Mouse (Mus musculus) kidney, postnatal 25 days (tissue): ENCODE results near the gene Mageh1.
"Not testable (repeated sequence)": the region's sequence is repeated elsewhere in the genome, so short reads cannot be mapped to it uniquely, and the experiment has no call there.

Experiments
- DNase-seq, 2 experiments: peaks; one replicate each; pipeline ENCODE4 v3.0.0; 2021; ENCODE audit warnings: mixed read lengths in 2 of 2

Gene Mageh1

GRCm38 (mm10) chrX:153037087-153037971 lies at the start of gene Mageh1:
Gene Mageh1 (minus strand): TSS chrX:153037575.
- DNase-seq, result peak; percentile 81 to 89

GRCm38 (mm10) chrX:153037972-153038744 lies 783 bp upstream of the Mageh1 start:
- not testable (repeated sequence) for DNase-seq

- DNase-seq, result not testable (repeated sequence)
Observed at GRCm38 (mm10) chrX:153031547-153031946, 5.8 kb downstream of the Mageh1 start.

GRCm38 (mm10) chrX:153025709-153026108 lies 11.7 kb downstream of the Mageh1 start:
- not testable (repeated sequence) for DNase-seq

- not testable (repeated sequence) for DNase-seq
Observed at GRCm38 (mm10) chrX:153025255-153025654, 12.1 kb downstream of the Mageh1 start.

GRCm38 (mm10) chrX:153007685-153008047 lies 29.7 kb downstream of the Mageh1 start:
- DNase-seq, result no peak

GRCm38 (mm10) chrX:153007021-153007684 lies 30.2 kb downstream of the Mageh1 start:
- peak; percentile 62 to 73 for DNase-seq

- DNase-seq, result peak; percentile 39 to 51
Observed at GRCm38 (mm10) chrX:153006387-153006841, 31.0 kb downstream of the Mageh1 start, which contains the start of gene Usp51. Gene Usp51 (plus strand): TSS chrX:153006469.

GRCm38 (mm10) chrX:152996105-152996504 lies 41.3 kb downstream of the Mageh1 start:
- DNase-seq, result not testable (repeated sequence)

- not testable (repeated sequence) for DNase-seq
Observed at GRCm38 (mm10) chrX:152989852-152990251, 47.5 kb downstream of the Mageh1 start.
